Mouse (Mus musculus) bone marrow macrophage, adult 2 months (primary cell): ENCODE data around the gene Zfp273. TPM values are rescaled to one million over a fixed set of nuclear protein-coding genes. Genes with fewer than 3 reads are reported as not detected.
"Not testable (repeated sequence)": the region's sequence is repeated elsewhere in the genome, so short reads cannot be mapped to it uniquely, and the experiment has no call there.

Source experiments
- H3K27ac ChIP-seq: 2 replicates; pipeline ENCODE4 v1.5.1; 2012; ENCODE audit warnings: low read depth, low read length; ENCODE audit not compliant: insufficient read depth
- H3K4me1 ChIP-seq: 2 replicates; pipeline ENCODE4 v1.6.1; 2012; ENCODE audit warnings: low read length; ENCODE audit not compliant: control insufficient read depth, insufficient read depth
- H3K4me3 ChIP-seq: 2 replicates; pipeline ENCODE4 v1.5.1; 2012; ENCODE audit warnings: mild to moderate bottlenecking, low read length, moderate library complexity; ENCODE audit not compliant: insufficient read depth
- CTCF ChIP-seq: IDR thresholded peaks from 2 replicates; pipeline ENCODE4 v1.5.1; 2012; ENCODE audit warnings: low read depth, mild to moderate bottlenecking, low read length, moderate library complexity
- POLR2A ChIP-seq: IDR thresholded peaks from 2 replicates; pipeline ENCODE4 v1.6.1; 2012; ENCODE audit warnings: mild to moderate bottlenecking, low read depth, low read length, borderline replicate concordance
- polyA plus RNA-seq: library from polyadenylated mRNA; stranded (reverse); fragments of >200 nt; gene quantifications from 2 replicates; pipeline ENCODE4 v1.2.4, GENCODE M21; 2012; ENCODE audit not compliant: missing spikeins, insufficient read depth, insufficient read length

Zfp273 gene
- polyA plus RNA-seq, 1 experiment = 3.6 TPM

GRCm38 (mm10) chr13:67843775-67844118 is 30.2 kb downstream of the Zfp273 start:
- Histone ChIP-seq H3K27ac (no peak overlapping the region), H3K4me1 (no peaks in the 10 kb centered on the region), H3K4me3 (no peak overlapping the region)
- TF ChIP-seq CTCF (no peak), POLR2A (no peak)

- H3K4me3 ChIP-seq = peak overlapping the region; percentile 44
- H3K4me1 ChIP-seq = no peaks in the 10 kb centered on the region
- no peak overlapping the region for H3K27ac ChIP-seq
- TF ChIP-seq CTCF = no peak
- TF ChIP-seq POLR2A = no peak
These were observed 30.7 kb downstream of the Zfp273 start for GRCm38 (mm10) chr13:67844119-67844852.

DNA sequence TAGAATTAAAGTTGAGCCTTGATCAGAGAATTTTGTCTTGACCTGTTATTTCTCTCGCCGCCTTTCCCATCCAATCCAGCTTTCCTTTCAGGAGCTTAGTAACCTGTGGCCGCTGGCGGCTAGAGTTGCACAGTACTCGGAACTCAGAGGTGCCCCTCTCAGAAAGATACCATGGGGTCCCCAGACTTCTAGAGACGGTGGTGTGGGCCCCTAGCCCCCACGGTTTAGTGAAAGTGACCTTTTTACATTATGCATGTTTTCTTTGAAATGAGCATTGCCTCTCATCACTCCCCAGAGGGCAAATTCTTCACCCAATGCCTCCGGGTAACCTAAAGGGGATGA is 31.3 kb downstream of the Zfp273 start:
- TF ChIP-seq CTCF = no peak
- no peak for TF ChIP-seq POLR2A
- Histone ChIP-seq H3K4me1 (no peaks in the 10 kb centered on the region), H3K4me3 (peak overlapping the region; percentile 44; the same call in 1 of the 2 replicates), H3K27ac (no peak overlapping the region)

GRCm38 (mm10) chr13:67850361-67850760 is 36.8 kb downstream of the Zfp273 start:
- TF ChIP-seq CTCF (no peak), POLR2A (no peak)
- H3K4me3 ChIP-seq = no peak overlapping the region
- no peak overlapping the region for H3K27ac ChIP-seq
- H3K4me1 ChIP-seq = no peaks in the 10 kb centered on the region

GRCm38 (mm10) chr13:67853130-67853529 is 39.6 kb downstream of the Zfp273 start:
- no peak overlapping the region for H3K27ac ChIP-seq
- H3K4me3 ChIP-seq = no peak overlapping the region
- H3K4me1 ChIP-seq = no peaks in the 10 kb centered on the region
- TF ChIP-seq CTCF = no peak

DNA sequence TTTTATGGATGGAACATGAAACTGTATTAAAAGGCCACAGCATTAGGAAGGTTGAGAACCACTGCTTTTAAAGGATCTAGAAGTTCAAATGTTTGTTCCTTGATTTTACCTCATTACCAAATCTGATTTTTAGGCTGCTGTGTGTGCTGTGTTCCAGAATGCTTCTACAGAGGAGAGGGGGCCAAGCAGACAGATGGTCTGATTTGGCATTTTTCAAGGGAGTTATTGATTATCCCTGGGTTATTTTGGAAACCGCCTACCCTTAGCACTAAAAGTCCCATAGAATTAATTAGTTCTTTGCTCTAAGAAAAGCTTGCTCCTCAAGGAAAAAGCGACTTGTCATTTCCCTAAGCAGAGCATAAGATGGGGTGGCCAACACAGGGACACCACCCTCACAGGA is 40.4 kb downstream of the Zfp273 start:
- no peaks in the 10 kb centered on the region for H3K4me1 ChIP-seq
- no peak overlapping the region for H3K4me3 ChIP-seq
- no peak overlapping the region for H3K27ac ChIP-seq
- TF ChIP-seq CTCF (no peak), POLR2A (no peak)

DNA sequence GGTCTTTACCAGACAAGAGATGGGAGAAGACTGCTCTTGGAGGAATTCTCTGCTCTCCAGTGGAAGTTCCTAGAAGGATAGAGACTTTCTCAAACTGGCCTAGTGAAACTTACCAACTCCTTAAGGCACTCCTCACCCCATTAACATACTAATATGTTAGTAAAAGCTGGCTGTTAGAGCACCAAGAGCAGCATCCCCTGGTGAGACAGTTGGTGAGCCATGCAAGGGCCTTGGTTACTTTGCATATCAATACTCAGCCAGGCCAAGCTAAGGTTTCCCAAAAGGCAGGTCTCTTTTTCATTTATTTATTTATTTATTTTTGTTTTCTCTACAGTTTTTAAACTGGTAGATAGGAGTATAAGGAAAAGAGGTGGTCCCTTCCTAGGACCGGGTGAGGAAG is 43.8 kb downstream of the Zfp273 start:
- no peak overlapping the region for H3K27ac ChIP-seq
- H3K4me1 ChIP-seq = no peaks in the 10 kb centered on the region
- H3K4me3 ChIP-seq = no peak overlapping the region
- TF ChIP-seq CTCF (no peak), POLR2A (no peak)

DNA sequence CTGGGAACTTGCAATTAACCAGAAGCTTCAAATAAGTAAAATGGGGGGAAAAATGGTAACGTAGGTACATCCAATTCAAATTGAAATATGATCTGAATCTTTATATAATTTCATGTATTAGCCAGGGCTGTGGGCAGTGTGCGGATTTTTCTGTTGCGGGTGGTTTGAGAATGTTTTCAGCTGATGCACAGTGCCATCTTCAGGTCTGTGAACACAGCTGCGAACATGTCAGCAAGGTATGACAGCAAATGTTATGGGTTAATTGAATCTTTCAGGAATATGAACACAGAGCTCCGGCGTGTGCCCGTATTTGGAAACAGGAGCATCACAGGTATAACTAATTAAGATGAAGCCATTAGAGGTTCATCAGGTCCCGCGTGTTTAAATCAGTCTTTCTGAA is 49.0 kb downstream of the Zfp273 start:
- TF ChIP-seq CTCF (no peak), POLR2A (no peak)
- Histone ChIP-seq H3K4me3 (no peak overlapping the region), H3K27ac (no peak overlapping the region), H3K4me1 (no peaks in the 10 kb centered on the region)

DNA sequence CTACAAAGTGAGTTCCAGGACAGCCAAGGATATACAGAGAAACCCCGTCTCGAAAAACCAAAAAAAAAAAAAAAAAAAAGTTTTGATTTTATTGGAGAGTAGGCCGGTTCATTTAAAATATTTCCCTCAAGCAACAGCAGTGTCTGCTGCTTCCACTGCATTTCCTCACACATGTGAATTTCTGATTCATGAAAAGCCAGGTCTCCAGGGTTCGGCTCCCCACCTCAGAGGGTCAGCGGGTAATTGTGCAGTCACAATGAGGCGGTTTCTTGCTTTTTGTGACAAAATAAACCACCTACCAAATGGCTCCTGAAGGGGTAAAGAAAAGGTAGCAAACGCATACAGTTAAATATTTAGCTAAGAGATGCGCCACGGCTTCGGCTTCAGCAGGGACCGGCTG is 49.5 kb downstream of the Zfp273 start, which contains the start of gene BC048507:
Gene BC048507, plus strand, starts transcription at position 301 of the 400 bp plus-strand sequence.
- TF ChIP-seq CTCF (no peak), POLR2A (no peak)
- Histone ChIP-seq H3K27ac (no peak within 1 kb of the TSS), H3K4me1 (no peaks in the 10 kb centered on the region), H3K4me3 (no peak within 1 kb of the TSS)

- no peak for TF ChIP-seq CTCF
- no peak overlapping the region for H3K4me3 ChIP-seq
- no peaks in the 10 kb centered on the region for H3K4me1 ChIP-seq
- H3K27ac ChIP-seq = no peak overlapping the region
These were observed 51.3 kb downstream of the Zfp273 start for GRCm38 (mm10) chr13:67864764-67865350.

GRCm38 (mm10) chr13:67867899-67868298 is 54.4 kb downstream of the Zfp273 start:
- H3K4me3 ChIP-seq = no peak overlapping the region
- TF ChIP-seq POLR2A = no peak
- TF ChIP-seq CTCF = 0 out of 2 replicates have a peak, but pooled peaks have one; percentile 20

DNA sequence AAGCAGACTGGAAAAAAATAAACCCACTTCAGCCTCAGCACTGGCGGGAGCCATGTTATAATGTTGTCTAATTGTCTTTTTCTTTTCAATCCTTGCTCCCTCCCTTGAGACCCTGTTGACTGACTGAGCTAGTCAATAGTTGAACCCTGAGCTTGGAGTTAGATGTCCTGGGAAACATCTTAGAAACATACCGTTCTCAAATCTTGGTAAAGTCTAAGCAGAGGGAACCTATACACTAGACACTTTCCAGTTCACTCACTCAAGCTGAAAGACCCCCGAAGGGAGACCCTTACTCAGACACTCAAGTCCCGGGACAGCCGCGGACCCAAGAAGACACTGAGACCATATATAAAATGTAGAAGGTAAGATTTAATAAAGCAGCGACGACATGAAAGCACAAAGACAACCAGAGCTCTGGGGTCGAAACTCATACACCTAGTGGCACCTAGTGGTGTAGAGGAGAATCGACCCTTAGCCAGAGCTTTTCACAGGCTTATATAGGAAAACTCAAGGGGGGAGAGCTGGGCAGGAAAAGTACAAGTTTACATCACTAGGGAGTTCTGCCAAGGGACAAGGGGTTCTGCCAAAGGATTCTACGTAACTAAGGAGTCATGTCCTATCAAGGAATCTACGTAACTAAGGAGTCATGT is 62.6 kb downstream of the Zfp273 start:
- not testable (repeated sequence) for H3K27ac ChIP-seq, H3K4me3 ChIP-seq, H3K4me1 ChIP-seq

More at GRCm38 (mm10) chr13:67867899-67868298, 54.4 kb downstream of the Zfp273 start:
- Histone ChIP-seq H3K27ac (no peak overlapping the region), H3K4me1 (no peaks in the 10 kb centered on the region)
